Mouse (Mus musculus) forebrain, postnatal 0 days (tissue): ENCODE results near the gene Usp2. TPM values are rescaled to one million over a fixed set of nuclear protein-coding genes. Genes with fewer than 3 reads are reported as not detected.

Source experiments
- ATAC-seq: fragments of 200-750 bp; cut with Nextera tagmentation; 2 replicates; pipeline ENCODE4 v1.8.0; 2017; ENCODE audit warnings: mild to moderate bottlenecking, moderate library complexity
- DNase-seq: peaks from one replicate; pipeline ENCODE4 v3.0.0-alpha.2; 2015
- H3K27ac ChIP-seq: fragments of 300-500 bp; sonication (generic); 2 replicates; pipeline ENCODE4 v1.5.1; 2014; ENCODE audit warnings: low read depth, mild to moderate bottlenecking, antibody characterized with exemption, low read length, moderate library complexity, mixed read lengths
- H3K27me3 ChIP-seq: fragments of 300-500 bp; sonication (generic); 2 replicates; pipeline ENCODE4 v1.6.1; 2014; ENCODE audit warnings: mild to moderate bottlenecking, low read length, mixed read lengths; ENCODE audit not compliant: insufficient read depth
- H3K36me3 ChIP-seq: fragments of 300-500 bp; sonication (generic); 2 replicates; pipeline ENCODE4 v1.6.1; 2014; ENCODE audit warnings: mild to moderate bottlenecking, moderate library complexity; ENCODE audit not compliant: insufficient read depth
- H3K4me1 ChIP-seq: fragments of 300-500 bp; sonication (generic); 2 replicates; pipeline ENCODE4 v1.6.1; 2014; ENCODE audit warnings: antibody characterized with exemption; ENCODE audit not compliant: insufficient read depth
- H3K4me2 ChIP-seq: fragments of 300-500 bp; sonication (generic); 2 replicates; pipeline ENCODE4 v1.6.1; 2014; ENCODE audit warnings: low read depth, mild to moderate bottlenecking, moderate library complexity
- H3K4me3 ChIP-seq: fragments of 300-500 bp; sonication (generic); 2 replicates; pipeline ENCODE4 v1.5.1; 2014; ENCODE audit warnings: low read depth, low read length, mixed read lengths
- H3K9ac ChIP-seq: fragments of 300-500 bp; sonication (generic); 2 replicates; pipeline ENCODE4 v1.6.1; 2014; ENCODE audit warnings: mild to moderate bottlenecking
- H3K9me3 ChIP-seq: fragments of 300-500 bp; sonication (generic); 2 replicates; pipeline ENCODE4 v1.6.1; 2016; ENCODE audit warnings: low read length
- CTCF ChIP-seq: sonication (generic); IDR thresholded peaks from 2 replicates; pipeline ENCODE4 v1.5.1; 2016; ENCODE audit warnings: antibody characterized with exemption, control low read depth, low read depth
- WGBS: fragments of 180-500 bp; shearing (Covaris S2); extraction: QIAGEN DNeasy Blood & Tissue Kit; methylation state at CpG from one replicate; pipeline ENCODE4 v1.1.7; 2014; 5-methylcytosine and 5-hydroxymethylcytosine counted together
- polyA plus RNA-seq: library from polyadenylated mRNA; unstranded; fragments of >200 nt; fragmentation: Nextera tagmentation; extraction: Ambion mirVana; gene quantifications from 2 replicates; pipeline ENCODE4 v1.2.1, GENCODE M21; 2015
- total RNA-seq: library from RNA; depleted of rRNA; stranded (reverse); fragments of >200 nt; gene quantifications from 2 replicates; pipeline ENCODE4 v1.2.3, GENCODE M21; 2014

The Usp2 gene
- total and polyA plus RNA-seq, 2 experiments from 2014 or later: 16.6 to 20.2 TPM

GRCm38 (mm10) chr9:44085741-44086665 is 19.2 kb downstream of the Usp2 start:
- 51% methylated on average over 15 of the region's 15 CpGs for WGBS
- H3K36me3 ChIP-seq: peaks cover 1% of the 10 kb centered on the region; the same call in 1 of the 2 replicates
- H3K4me2 ChIP-seq: peak overlapping the region; percentile 100
- no peak overlapping the region for H3K27ac ChIP-seq
- ATAC-seq: no peak
- H3K4me1 ChIP-seq: peaks cover 17% of the 10 kb centered on the region; the same call in 1 of the 2 replicates
- no peaks in the 10 kb centered on the region for H3K27me3 ChIP-seq
- no peak for TF ChIP-seq CTCF
- DNase-seq: no peak
- H3K9ac ChIP-seq: no peak overlapping the region
- H3K4me3 ChIP-seq: peak overlapping the region; percentile 53; the same call in 1 of the 2 replicates
- H3K9me3 ChIP-seq: no peaks in the 10 kb centered on the region

GRCm38 (mm10) chr9:44086960-44087359 is 20.1 kb downstream of the Usp2 start:
- Histone ChIP-seq H3K4me1 (peaks cover 17% of the 10 kb centered on the region; the same call in 1 of the 2 replicates), H3K9me3 (no peaks in the 10 kb centered on the region), H3K27ac (no peak overlapping the region), H3K36me3 (peaks cover 10% of the 10 kb centered on the region; the same call in 1 of the 2 replicates), H3K27me3 (no peaks in the 10 kb centered on the region), H3K9ac (no peak overlapping the region), H3K4me3 (no peak overlapping the region), H3K4me2 (no peak overlapping the region)
- DNase-seq: no peak
- no peak for TF ChIP-seq CTCF
- WGBS: 54% methylated on average over 10 of the region's 10 CpGs
- ATAC-seq: no peak

GRCm38 (mm10) chr9:44087761-44088455 is 21.1 kb downstream of the Usp2 start:
- WGBS: 18% methylated on average over 15 of the region's 15 CpGs
- peaks cover 16% of the 10 kb centered on the region; the same call in 1 of the 2 replicates for H3K36me3 ChIP-seq
- H3K4me1 ChIP-seq: peaks cover 17% of the 10 kb centered on the region; the same call in 1 of the 2 replicates
- no peak for TF ChIP-seq CTCF
- ATAC-seq (peak; percentile 52; the same call in 1 of the 2 replicates), DNase-seq (no peak)
- peak overlapping the region; percentile 19; the same call in 1 of the 2 replicates for H3K4me2 ChIP-seq
- H3K4me3 ChIP-seq: no peak overlapping the region
- no peak overlapping the region for H3K9ac ChIP-seq
- no peaks in the 10 kb centered on the region for H3K9me3 ChIP-seq
- H3K27me3 ChIP-seq: no peaks in the 10 kb centered on the region
- 0 out of 2 replicates have a peak overlapping the region, but pooled peaks have one; percentile 45 for H3K27ac ChIP-seq

GRCm38 (mm10) chr9:44088877-44089608 is 22.2 kb downstream of the Usp2 start:
- no peaks in the 10 kb centered on the region for H3K27me3 ChIP-seq
- H3K4me3 ChIP-seq: no peak overlapping the region
- H3K27ac ChIP-seq: no peak overlapping the region
- H3K4me1 ChIP-seq: peaks cover 11% of the 10 kb centered on the region; the same call in 1 of the 2 replicates
- TF ChIP-seq CTCF: no peak
- peaks cover 16% of the 10 kb centered on the region; the same call in 1 of the 2 replicates for H3K36me3 ChIP-seq
- no peak overlapping the region for H3K4me2 ChIP-seq
- H3K9ac ChIP-seq: no peak overlapping the region
- DNase-seq (no peak), ATAC-seq (no peak)
- WGBS: 72% methylated on average over 12 of the region's 12 CpGs
- H3K9me3 ChIP-seq: no peaks in the 10 kb centered on the region

- H3K36me3 ChIP-seq: peaks cover 16% of the 10 kb centered on the region; the same call in 1 of the 2 replicates
- H3K9ac ChIP-seq: no peak overlapping the region
- no peaks in the 10 kb centered on the region for H3K4me1 ChIP-seq
- ATAC-seq (peak; percentile 57; the same call in 1 of the 2 replicates), DNase-seq (peak; percentile 78)
- H3K9me3 ChIP-seq: no peaks in the 10 kb centered on the region
- WGBS: 28% methylated on average over 24 of the region's 24 CpGs
- TF ChIP-seq CTCF: peak; percentile 84
- H3K4me2 ChIP-seq: peak overlapping the region; percentile 41
- no peak overlapping the region for H3K27ac ChIP-seq
- peak overlapping the region; percentile 17 for H3K4me3 ChIP-seq
- no peaks in the 10 kb centered on the region for H3K27me3 ChIP-seq
Observed at GRCm38 (mm10) chr9:44093612-44094503, 27.0 kb downstream of the Usp2 start.
